8 mouse cellular contexts compared by ENCODE assay signal in genomic region chr17:63501091-63501490, GRCm38 (mm10). TPM values are rescaled to one million over a fixed set of nuclear protein-coding genes. Genes with fewer than 3 reads are reported as not detected.
DNase-seq lines count a peak whose midpoint lies in the region; ATAC-seq and TF ChIP-seq lines count a peak whose summit lies in the region.

No protein-coding gene starts in this region.

- no peak for ATAC-seq in kidney, embryonic 15.5 days (replicated peaks; ENCODE audit: low FRiP score)
- no peak for ATAC-seq in embryonic facial prominence, embryonic 13.5 days (ENCODE audit: insufficient number of reproducible peaks, insufficient read depth, low FRiP score, low TSS enrichment, low read depth)
- ATAC-seq in intestine, postnatal 0 days, result no peak
- no peak for ATAC-seq in midbrain, postnatal 0 days (ENCODE audit: low FRiP score)

- H3K36me3 ChIP-seq in kidney, embryonic 15.5 days, result no peaks in the 10 kb centered on the region
- H3K36me3 ChIP-seq in embryonic facial prominence, embryonic 13.5 days, result peaks cover 9% of the 10 kb centered on the region; the same call in 1 of the 2 replicates
- no peaks in the 10 kb centered on the region for H3K36me3 ChIP-seq in intestine, postnatal 0 days (ENCODE audit: control insufficient read depth, insufficient read depth)
- no peaks in the 10 kb centered on the region for H3K36me3 ChIP-seq in midbrain, postnatal 0 days (ENCODE audit: insufficient read depth, low read length)

- peaks cover 30% of the 10 kb centered on the region for H3K4me1 ChIP-seq in kidney, embryonic 15.5 days
- peaks cover 29% of the 10 kb centered on the region for H3K4me1 ChIP-seq in embryonic facial prominence, embryonic 13.5 days
- peaks cover 6% of the 10 kb centered on the region; the same call in 1 of the 2 replicates for H3K4me1 ChIP-seq in intestine, postnatal 0 days (replicated peaks; ENCODE audit: control insufficient read depth, insufficient read depth, low read length)
- peaks cover 13% of the 10 kb centered on the region for H3K4me1 ChIP-seq in midbrain, postnatal 0 days (ENCODE audit: insufficient read depth, low read length)

- H3K27ac ChIP-seq in kidney, embryonic 15.5 days, result peak overlapping the region; percentile 98; the same call in 1 of the 2 replicates
- H3K27ac ChIP-seq in embryonic facial prominence, embryonic 13.5 days, result no peak overlapping the region
- no peak overlapping the region for H3K27ac ChIP-seq in intestine, postnatal 0 days (ENCODE audit: low read depth, low read length)
- H3K27ac ChIP-seq in midbrain, postnatal 0 days (ENCODE audit: low read depth, low read length), result peak overlapping the region; percentile 96; the same call in 1 of the 2 replicates

- H3K9ac ChIP-seq in kidney, embryonic 15.5 days, result no peak overlapping the region
- H3K9ac ChIP-seq in embryonic facial prominence, embryonic 13.5 days, result no peak overlapping the region
- H3K9ac ChIP-seq in intestine, postnatal 0 days (ENCODE audit: low read depth, low read length), result 0 out of 2 replicates have a peak overlapping the region, but pooled peaks have one; percentile 98
- H3K9ac ChIP-seq in midbrain, postnatal 0 days (replicated peaks; ENCODE audit: low read length, poor library complexity, severe bottlenecking), result no peak overlapping the region

- WGBS in kidney, embryonic 15.5 days, result 89% methylated on average over 6 of the region's 6 CpGs
- 89% methylated on average over 6 of the region's 6 CpGs for WGBS in embryonic facial prominence, embryonic 13.5 days
- WGBS in intestine, postnatal 0 days, result 86% methylated on average over 6 of the region's 6 CpGs
- WGBS in midbrain, postnatal 0 days, result 90% methylated on average over 6 of the region's 6 CpGs

- no peak for DNase-seq in kidney, postnatal 36 days
- DNase-seq in midbrain, postnatal 0 days (ENCODE audit: low spot score), result no peak
- DNase-seq in spleen, postnatal 36 days (ENCODE audit: low spot score in 2 of 2), result no peak
- DNase-seq in left cerebral cortex, adult 8-10 months (ENCODE audit: low spot score in 2 of 2), result no peak
- DNase-seq in kidney, adult 18-20 months, result no peak

- H3K4me3 ChIP-seq in kidney, embryonic 15.5 days (replicated peaks), result peak overlapping the region; percentile 92; the same call in 1 of the 2 replicates
- H3K4me3 ChIP-seq in embryonic facial prominence, embryonic 13.5 days, result peak overlapping the region; percentile 91; the same call in 1 of the 2 replicates
- H3K4me3 ChIP-seq in intestine, postnatal 0 days (ENCODE audit: low read depth, low read length), result peak overlapping the region; percentile 89; the same call in 1 of the 2 replicates
- H3K4me3 ChIP-seq in midbrain, postnatal 0 days (ENCODE audit: low read depth, low read length), result peak overlapping the region; percentile 82

- H3K4me2 ChIP-seq in kidney, embryonic 15.5 days, result peak overlapping the region; percentile 74
- H3K4me2 ChIP-seq in embryonic facial prominence, embryonic 13.5 days, result peak overlapping the region; percentile 75
- peak overlapping the region; percentile 85; the same call in 1 of the 2 replicates for H3K4me2 ChIP-seq in intestine, postnatal 0 days (replicated peaks; ENCODE audit: low read depth)
- peak overlapping the region; percentile 90 for H3K4me2 ChIP-seq in midbrain, postnatal 0 days (ENCODE audit: low read depth, low read length, poor library complexity, severe bottlenecking)

- H3K9me3 ChIP-seq in kidney, embryonic 15.5 days (replicated peaks), result no peaks in the 10 kb centered on the region
- no peaks in the 10 kb centered on the region for H3K9me3 ChIP-seq in embryonic facial prominence, embryonic 13.5 days
- no peaks in the 10 kb centered on the region for H3K9me3 ChIP-seq in intestine, postnatal 0 days (ENCODE audit: control insufficient read depth)
- no peaks in the 10 kb centered on the region for H3K9me3 ChIP-seq in midbrain, postnatal 0 days (ENCODE audit: low read length)

- TF ChIP-seq CTCF in intestine, postnatal 0 days (IDR thresholded peaks at IDR 0.05; ENCODE audit: low read depth), result no peak
- no peak for TF ChIP-seq CTCF in midbrain, postnatal 0 days (IDR thresholded peaks at IDR 0.05)

- H3K27me3 ChIP-seq in kidney, embryonic 15.5 days, result no peaks in the 10 kb centered on the region
- no peaks in the 10 kb centered on the region for H3K27me3 ChIP-seq in embryonic facial prominence, embryonic 13.5 days
- H3K27me3 ChIP-seq in intestine, postnatal 0 days (replicated peaks; ENCODE audit: control insufficient read depth, insufficient read depth, low read length), result no peaks in the 10 kb centered on the region
- H3K27me3 ChIP-seq in midbrain, postnatal 0 days (ENCODE audit: insufficient read depth, low read length), result no peaks in the 10 kb centered on the region

RNA-seq across cellular contexts. Expression of gene Fbxl17, which starts 1.3 kb away (rescaled TPM):
- 5.0 and 5.7 TPM in 2 replicates for polyA plus RNA-seq in kidney, embryonic 15.5 days (2015; fragmentation: Nextera tagmentation; extraction: Ambion mirVana)
- polyA plus RNA-seq in embryonic facial prominence, embryonic 13.5 days (2015; fragmentation: Nextera tagmentation; extraction: Ambion mirVana), result 7.7 and 8.8 TPM in 2 replicates
- 4.3 and 6.3 TPM in 2 replicates for polyA plus RNA-seq in intestine, postnatal 0 days (2015; fragmentation: Nextera tagmentation; extraction: Ambion mirVana)
- 39.2 and 46.0 TPM in 2 replicates for total RNA-seq in midbrain, postnatal 0 days (2014; rRNA removed)
- polyA plus RNA-seq in midbrain, postnatal 0 days (2015; fragmentation: Nextera tagmentation; extraction: Ambion mirVana), result 16.3 and 16.6 TPM in 2 replicates
- total RNA-seq in left cerebral cortex, adult 8-10 months (2022), result 10 to 100 TPM; 55.6 to 64.1 (median 60.9) TPM

Comparison
In these comparisons a context has a peak if more than half of its experiments do, and no peak if none do; other contexts are left out.
1. H3K27ac ChIP-seq: peak in kidney, embryonic 15.5 days (single experiment) and midbrain, postnatal 0 days (single experiment); none in embryonic facial prominence, embryonic 13.5 days (single experiment) and intestine, postnatal 0 days (single experiment).
2. Peak in every context shown above with its lines, with median percentiles within 50 percentile points of each other: H3K4me2 ChIP-seq and H3K4me3 ChIP-seq.